Mouse (Mus musculus) lung, postnatal 4 days (tissue): ENCODE data around the gene Phf7.

ENCODE experiments used
- DNase-seq, 2 experiments: peaks; one replicate each; pipeline ENCODE4 v3.0.0; 2021

Gene Phf7

GRCm38 (mm10) chr14:31251084-31251604, at the start of gene Phf7, which contains the start of gene Bap1:
Gene Phf7, minus strand, starts transcription at chr14:31251317.
Gene Bap1, plus strand, starts transcription at chr14:31251450.
- DNase-seq, result peak; percentile 97

- DNase-seq, result no peak
Observed at GRCm38 (mm10) chr14:31285728-31286127, 34.6 kb upstream of the Phf7 start.

- DNase-seq, result peak; percentile 65 to 82
Observed at GRCm38 (mm10) chr14:31272164-31272563, 21.0 kb upstream of the Phf7 start.

- no peak for DNase-seq
Observed at GRCm38 (mm10) chr14:31271121-31271520, 20.0 kb upstream of the Phf7 start.

GRCm38 (mm10) chr14:31269456-31270100, 18.5 kb upstream of the Phf7 start:
- peak; percentile 60 to 76 for DNase-seq

GRCm38 (mm10) chr14:31268301-31269001, 17.3 kb upstream of the Phf7 start:
- no peak for DNase-seq

GRCm38 (mm10) chr14:31267649-31268048, 16.5 kb upstream of the Phf7 start:
- no peak for DNase-seq

GRCm38 (mm10) chr14:31260932-31261331, 9.8 kb upstream of the Phf7 start:
- no peak for DNase-seq

GRCm38 (mm10) chr14:31260374-31260773, 9.3 kb upstream of the Phf7 start:
- no peak for DNase-seq

GRCm38 (mm10) chr14:31258476-31259050, 7.4 kb upstream of the Phf7 start:
- DNase-seq, result no peak

- peak in 1 of 2 experiments; percentile 8 for DNase-seq
Observed at GRCm38 (mm10) chr14:31252091-31252490, 974 bp upstream of the Phf7 start.

- DNase-seq, result no peak
Observed at GRCm38 (mm10) chr14:31251626-31252025, 509 bp upstream of the Phf7 start.

GRCm38 (mm10) chr14:31250222-31251083, 664 bp downstream of the Phf7 start:
- peak in 1 of 2 experiments; percentile 13 for DNase-seq

GRCm38 (mm10) chr14:31248396-31248795, 2.7 kb downstream of the Phf7 start:
- DNase-seq, result no peak

- DNase-seq, result peak in 1 of 2 experiments; percentile 8
Observed at GRCm38 (mm10) chr14:31245946-31246345, 5.2 kb downstream of the Phf7 start.

- no peak for DNase-seq
Observed at GRCm38 (mm10) chr14:31244777-31245176, 6.3 kb downstream of the Phf7 start.

GRCm38 (mm10) chr14:31240528-31240927, 10.6 kb downstream of the Phf7 start:
- peak in 1 of 2 experiments; percentile 13 for DNase-seq

- peak; percentile 66 to 83 for DNase-seq
Observed at GRCm38 (mm10) chr14:31237101-31237882, 13.8 kb downstream of the Phf7 start.

- peak; percentile 68 to 89 for DNase-seq
Observed at GRCm38 (mm10) chr14:31233996-31234591, 17.0 kb downstream of the Phf7 start.

- peak; percentile 65 to 83 for DNase-seq
Observed at GRCm38 (mm10) chr14:31233070-31233995, 17.8 kb downstream of the Phf7 start.
